Mouse (Mus musculus): Measurements from ENCODE around the gene Abcb8.

Abcb8 gene

DNA sequence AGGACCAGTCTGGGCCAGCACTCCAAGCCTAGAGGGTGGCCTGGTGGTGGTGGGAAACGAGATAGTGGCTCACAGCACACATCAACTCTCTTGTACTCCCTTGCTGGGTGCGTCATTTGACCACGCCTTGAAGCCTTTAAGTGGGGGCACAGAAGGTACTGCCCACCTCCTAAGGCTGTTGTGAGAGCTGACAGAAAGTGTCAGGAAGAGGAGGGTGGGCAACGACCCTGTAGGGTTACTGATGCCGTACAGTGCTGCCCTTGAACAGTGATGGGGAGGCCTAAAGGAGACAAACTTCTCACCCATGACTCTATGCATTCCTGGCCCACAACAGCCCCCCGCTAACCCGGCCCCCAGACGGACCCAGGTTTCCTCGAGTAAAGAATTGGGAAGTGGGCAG lies 27.0 kb upstream of the Abcb8 start:
- DNase-seq (ENCODE audit: low read depth, low spot score), result no peak

DNA sequence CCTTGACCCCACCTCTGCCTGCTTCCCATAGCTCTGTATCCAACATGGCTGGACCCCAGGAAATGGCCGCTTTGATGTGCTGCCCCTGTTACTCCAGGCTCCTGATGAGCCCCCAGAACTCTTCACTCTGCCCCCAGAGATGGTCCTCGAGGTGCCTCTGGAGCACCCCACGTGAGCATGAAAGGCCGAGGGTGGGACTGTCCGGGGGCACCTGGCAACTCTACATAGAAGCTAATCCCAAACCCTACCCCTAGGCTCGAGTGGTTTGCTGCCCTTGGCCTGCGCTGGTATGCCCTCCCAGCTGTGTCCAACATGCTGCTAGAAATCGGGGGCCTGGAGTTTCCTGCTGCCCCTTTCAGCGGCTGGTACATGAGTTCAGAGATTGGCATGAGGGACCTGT lies 23.7 kb upstream of the Abcb8 start:
- no peak for DNase-seq (ENCODE audit: low read depth, low spot score)

DNA sequence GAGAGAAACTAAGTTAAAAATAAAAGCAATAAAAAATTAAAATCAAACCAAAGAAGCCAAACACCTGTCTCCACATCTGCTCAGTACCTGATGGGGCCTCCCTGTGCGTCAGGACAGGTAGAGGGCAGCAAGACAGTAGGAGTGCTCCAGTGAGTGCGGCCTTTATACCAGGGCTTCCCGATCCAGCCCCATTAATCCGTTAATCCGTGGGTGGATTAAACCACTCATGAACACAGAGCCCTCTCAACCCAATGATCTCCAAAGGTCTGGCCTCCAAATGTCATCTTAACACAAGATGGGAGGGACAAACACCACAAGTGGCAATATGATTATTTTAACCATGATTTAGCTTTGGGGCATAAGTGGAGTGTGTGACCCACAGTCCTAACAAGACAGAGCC lies 19.7 kb upstream of the Abcb8 start:
- DNase-seq (ENCODE audit: low read depth, low spot score), result no peak

DNA sequence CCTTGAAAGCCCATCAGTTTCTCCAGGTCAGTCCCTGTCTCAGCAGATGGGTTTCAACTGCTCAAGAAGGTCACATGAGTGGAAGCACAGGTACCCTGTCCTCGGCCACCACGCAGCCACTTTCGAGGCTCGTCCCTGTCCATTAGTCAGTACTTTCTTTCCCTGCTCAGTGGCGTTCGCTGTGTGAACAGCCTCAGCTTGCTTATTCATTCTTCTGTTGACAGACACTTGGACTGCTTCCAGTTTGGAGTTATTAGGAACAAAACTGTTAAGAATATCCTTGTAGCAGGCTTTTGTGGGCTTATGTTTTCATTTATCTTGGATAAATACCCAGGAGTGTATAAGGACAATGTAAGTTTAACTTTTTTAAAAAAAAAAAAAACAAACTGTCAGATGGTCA lies 19.2 kb upstream of the Abcb8 start:
- DNase-seq (ENCODE audit: low read depth, low spot score), result no peak

DNA sequence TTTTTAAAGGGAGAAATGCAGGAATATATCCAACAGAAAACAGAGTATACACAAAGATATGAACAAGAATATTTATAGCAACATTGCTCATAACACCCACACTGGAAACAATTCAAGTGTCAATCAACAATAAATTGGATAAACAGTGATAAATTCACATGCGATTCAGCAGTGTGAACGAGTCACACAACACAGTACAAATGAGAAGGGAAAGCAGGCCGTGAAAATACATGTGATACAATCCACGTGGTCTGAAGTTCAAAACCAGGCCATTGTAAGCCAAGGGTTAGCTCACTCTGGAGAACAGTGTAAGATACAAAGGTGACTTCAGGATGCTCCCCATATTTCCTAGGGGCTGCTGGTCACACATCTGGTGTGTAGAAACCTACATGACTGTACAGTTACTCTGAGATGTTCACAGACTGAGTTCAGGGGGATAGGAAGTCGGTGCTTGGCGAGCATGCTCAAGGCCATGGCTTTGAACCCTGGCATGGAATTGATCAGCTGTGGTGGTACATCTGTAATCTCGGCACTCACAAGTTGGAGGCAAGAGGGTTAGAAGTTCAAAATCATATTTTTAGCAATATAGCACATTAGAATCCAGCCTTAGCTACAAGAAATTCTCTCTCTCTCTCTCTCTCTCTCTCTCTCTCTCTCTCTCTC lies 18.7 kb upstream of the Abcb8 start:
- DNase-seq (ENCODE audit: low read depth, low spot score), result no peak

DNA sequence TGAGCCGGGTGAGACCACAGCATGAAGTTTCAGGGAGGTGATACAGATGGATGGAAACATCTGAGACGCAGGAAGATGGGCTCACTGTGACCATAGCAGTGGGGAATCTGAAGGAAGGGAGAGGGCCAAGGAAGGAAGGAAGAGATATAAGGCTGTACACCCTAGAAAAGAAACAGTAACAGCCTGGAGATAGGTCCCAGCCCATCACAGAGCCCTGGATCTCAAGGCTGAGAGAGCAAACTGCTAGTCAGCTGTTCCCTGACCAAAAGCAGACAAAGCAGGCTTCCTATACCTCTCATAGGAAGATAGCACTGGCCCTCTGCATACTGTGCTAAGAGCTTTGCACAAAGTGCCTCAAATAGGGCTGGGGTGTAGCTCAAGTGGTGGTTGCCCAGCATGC lies 14.8 kb upstream of the Abcb8 start:
- DNase-seq (ENCODE audit: low read depth, low spot score), result no peak

DNA sequence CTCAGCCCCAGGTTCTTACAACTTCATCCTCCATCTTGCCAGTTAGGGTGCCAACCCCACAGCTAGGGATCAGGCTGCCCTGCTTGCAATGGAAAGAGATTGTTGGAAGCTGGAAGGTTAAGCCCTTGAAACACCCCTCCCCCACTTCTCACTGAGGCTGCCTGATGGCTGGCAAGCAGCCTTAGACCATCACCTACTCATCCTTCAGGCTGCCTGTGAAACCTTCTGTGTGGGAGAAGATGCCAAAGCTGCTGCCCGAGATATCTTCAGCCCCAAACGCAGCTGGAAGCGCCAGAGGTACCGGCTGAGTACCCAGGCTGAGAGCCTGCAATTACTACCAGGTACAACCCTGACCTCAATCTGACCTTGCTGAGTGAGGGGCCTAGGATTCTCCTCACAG lies 14.0 kb upstream of the Abcb8 start:
- no peak for DNase-seq (ENCODE audit: low read depth, low spot score)

DNA sequence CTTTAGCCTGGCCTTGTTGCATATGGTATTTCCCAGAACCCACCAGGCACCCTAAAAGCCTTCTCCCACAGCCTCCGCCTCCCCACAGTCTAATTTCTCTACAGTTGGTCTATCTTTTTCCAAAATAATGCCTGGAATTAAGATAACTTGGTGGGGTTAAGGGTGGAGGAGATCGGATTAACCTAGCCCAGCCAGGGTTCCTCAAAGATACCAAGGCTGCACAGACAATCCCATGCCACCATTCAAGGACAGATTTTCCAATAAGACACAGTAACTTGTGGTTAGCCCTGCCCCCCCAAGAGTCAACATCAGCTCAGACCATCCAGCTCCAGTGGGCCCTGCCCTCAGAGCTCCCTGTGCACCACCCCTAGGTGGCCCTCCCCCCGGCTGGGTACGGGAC lies 13.0 kb upstream of the Abcb8 start:
- DNase-seq (ENCODE audit: low read depth, low spot score), result no peak

DNA sequence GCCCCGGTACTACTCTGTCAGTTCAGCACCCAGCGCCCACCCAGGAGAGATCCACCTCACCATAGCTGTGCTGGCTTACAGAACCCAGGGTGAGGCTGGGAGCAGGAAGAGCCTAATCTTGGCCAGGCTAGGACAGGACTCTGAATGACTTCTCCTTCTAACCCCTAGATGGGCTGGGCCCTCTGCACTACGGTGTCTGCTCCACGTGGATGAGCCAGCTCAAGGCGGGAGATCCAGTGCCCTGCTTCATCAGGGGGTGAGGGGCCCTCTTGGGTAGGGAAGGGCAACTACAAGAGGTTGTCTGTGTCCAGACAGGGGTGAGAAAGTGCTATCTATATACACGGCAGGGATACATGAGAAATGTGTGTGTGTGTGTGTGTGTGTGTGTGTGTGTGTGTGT lies 12.0 kb upstream of the Abcb8 start:
- no peak for DNase-seq (ENCODE audit: low read depth, low spot score)

DNA sequence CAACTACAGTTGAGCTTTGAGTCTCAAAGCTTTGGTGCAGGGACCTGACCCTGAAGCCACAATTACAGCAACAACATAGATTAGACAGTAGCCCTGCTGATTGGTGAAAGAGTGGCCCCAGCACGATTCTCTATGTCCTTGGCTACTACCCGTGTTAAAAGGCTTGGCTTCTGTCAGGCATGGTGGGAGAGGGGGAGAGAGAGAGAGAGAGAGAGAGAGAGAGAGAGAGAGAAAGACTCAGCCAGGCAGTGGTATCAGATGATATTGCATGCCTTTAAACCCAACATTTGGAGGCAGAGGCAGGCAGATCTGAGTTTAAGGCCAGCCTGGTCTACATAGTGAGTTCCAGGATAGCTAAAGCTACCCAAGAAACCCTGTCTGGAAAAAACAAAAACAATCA lies 11.5 kb upstream of the Abcb8 start:
- DNase-seq (ENCODE audit: low read depth, low spot score), result no peak

DNA sequence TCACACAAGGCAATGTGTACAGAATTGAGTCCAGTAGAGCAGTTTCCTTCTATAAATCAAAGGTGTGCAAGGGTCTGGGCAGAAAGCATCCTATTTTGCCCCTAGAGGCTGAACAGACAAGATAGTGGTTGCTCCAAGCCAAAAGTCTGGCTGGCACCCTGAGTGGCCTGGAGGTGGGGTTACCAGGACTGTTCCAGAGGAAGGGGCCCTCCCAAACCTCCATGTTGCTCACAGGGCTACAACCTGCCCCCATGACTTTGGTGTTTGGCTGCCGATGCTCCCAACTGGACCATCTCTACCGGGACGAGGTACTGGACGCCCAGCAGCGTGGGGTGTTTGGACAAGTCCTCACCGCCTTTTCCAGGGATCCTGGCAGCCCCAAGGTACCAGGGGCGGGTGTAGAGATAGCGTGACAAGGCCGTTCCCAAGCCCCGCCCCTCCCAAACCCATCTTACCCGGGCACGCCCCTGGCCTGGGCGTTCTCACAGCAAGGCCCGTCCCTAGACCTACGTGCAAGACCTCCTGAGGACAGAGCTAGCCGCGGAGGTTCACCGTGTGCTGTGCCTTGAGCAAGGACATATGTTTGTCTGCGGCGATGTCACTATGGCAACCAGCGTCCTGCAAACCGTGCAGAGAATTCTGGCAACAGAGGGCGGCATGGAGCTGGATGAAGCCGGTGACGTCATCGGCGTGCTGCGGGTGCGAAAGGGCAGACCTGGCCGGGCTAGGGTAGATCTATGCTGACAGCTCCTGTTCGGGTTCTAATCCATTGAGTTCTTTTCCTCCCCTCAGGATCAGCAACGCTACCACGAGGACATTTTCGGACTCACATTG lies 10.2 kb upstream of the Abcb8 start:
- DNase-seq (ENCODE audit: low read depth, low spot score), result peak; percentile 96

DNA sequence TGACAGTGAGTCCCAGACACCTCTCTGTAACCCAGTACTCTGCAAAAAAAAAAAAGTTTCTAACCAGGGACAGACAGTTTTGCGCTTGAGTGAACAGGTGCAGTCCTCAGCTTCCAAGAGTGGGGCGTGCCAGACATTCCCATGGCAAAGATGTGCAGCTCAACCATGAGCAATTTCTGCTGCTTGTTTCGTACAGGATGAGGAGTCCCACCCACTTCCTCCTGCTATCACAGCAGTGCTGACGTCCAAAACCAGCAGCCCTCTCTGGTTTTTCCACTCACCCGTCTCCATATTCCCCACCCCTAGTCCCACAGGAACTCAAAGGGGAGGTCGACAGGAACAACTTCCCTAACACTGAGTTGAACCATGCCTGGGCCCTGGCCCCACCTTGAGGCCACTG lies 9.1 kb upstream of the Abcb8 start:
- DNase-seq (ENCODE audit: low read depth, low spot score), result no peak

DNA sequence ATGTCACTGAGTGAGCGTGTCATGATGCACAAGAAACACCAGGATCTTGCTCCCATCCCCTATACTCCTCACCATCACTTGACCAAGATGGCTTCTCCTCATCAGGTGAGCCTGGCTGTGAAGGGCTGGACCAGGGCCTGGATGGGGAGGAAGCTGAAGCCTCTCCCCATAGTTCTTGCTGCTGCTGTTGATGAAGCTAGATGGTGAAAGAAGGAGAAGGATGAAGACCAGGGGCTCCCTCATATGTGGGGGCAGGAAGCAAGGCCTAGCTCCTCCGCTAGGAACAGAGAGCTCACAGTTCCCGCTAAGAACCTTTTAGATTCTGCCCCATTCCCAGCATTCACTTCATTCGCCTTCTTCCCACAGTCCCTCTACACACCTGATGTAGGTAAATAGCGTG lies 8.1 kb upstream of the Abcb8 start:
- no peak for DNase-seq (ENCODE audit: low read depth, low spot score)

DNA sequence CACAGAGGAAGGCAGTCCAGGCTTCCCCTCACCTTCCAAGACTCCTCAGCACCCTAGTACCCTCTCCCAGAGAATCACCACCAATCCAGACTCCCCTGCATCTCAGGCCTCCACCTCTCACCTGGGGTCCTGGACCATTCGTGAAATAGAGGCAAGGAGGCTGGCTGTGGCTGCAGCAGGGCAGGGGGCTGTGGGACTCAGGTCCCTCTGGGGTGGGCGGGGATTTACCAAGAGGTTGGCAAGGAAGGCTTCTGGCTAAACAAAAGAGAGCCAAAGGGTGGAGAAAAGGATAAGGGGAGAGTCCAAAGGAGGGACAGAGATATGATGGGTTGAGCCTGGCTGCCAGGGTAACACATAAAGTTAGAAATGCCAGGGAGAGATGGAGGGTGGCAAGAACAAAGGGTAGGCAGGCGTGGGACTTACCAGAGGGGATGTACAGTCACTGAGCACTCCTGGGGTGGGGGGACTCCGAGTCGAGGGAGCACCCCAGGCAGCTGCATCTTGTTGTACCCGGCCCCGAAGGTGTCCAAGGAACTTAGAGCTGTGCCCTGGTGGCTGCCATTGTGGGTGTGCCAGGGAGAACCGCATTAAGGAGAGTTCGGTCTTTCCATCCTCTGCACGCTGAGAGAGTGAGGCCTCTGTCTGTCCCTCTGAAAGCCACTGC lies 7.4 kb upstream of the Abcb8 start:
- no peak for DNase-seq (ENCODE audit: low read depth, low spot score)

DNA sequence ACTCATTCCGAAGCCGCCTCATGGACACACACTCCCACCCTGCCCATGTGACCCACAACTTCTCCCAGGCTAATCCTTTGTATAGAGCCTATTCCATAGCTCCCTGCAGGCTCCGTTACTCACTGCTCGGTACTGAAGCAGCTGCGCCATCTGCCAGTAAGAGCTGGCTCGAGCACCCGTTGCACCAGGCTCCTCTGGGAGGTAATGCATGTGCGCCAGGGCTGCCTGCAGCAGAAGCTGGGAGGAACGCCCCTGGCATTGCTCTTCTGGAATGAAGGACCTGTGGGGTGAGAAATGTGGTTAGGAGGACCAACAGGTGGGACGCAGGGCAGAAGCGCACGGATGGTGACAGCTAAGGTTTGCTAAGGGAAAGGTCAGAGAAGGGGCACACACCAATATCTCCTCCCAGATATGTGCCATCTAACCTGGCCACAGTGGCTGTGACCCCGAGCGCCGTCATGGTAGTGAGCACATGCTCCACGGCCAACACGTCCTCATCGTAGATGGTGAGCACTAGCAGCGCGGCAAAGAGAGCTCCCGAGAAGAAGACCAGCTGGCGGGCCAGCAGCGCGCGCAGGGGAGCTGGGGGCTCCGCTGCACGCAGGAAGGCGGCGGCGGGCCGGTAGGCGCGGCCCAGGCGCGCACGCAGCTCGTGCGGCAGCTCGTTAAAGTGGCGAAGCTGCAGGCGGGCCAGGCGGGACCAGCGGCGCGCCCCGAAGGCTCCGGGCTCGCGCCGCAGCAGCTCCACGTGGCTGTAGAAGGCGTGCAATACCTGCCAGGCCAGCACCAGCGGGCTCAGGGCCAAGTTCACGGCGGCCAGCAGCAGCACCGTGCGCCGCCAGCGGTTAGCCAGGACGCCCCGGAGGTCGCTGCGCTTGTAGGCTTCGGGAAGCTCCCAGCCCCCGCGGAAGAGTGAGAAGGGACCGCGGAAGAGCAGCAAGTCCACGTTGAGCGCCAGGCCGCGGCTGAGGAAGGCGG lies 5.9 kb upstream of the Abcb8 start:
- no peak for DNase-seq (ENCODE audit: low read depth, low spot score)

DNA sequence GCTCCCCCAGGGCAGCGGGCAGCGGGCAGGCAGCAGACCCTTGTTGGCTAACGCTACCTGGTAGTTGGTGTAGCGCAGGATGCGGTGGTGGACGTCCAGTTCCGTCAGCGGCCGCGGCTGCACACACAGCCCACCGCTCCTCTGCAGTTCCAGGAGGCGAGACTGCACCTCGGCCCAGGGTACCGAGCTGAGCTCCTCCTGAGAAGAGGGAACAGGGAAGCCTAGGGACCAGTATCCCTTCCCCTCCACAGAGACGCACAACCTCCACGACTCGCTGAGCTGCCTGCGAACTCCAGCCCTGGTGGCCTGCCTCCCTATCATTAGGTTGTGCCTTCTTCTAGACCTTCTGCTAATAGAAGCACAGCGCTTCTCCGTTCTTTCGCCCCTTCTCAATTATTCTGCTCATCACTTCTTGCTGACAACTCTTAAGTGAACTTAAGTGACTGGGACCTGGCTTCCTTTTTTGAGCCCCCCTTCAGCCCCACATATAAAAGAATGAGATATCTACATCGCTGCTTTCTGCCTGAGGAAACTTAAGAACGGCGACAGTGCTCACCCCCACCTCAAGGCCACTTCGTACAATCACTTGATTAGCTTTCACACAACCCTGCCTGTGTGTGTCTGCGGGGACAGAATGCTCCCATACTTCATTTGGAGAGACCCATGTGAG lies 5.1 kb upstream of the Abcb8 start:
- no peak for DNase-seq (ENCODE audit: low read depth, low spot score)

DNA sequence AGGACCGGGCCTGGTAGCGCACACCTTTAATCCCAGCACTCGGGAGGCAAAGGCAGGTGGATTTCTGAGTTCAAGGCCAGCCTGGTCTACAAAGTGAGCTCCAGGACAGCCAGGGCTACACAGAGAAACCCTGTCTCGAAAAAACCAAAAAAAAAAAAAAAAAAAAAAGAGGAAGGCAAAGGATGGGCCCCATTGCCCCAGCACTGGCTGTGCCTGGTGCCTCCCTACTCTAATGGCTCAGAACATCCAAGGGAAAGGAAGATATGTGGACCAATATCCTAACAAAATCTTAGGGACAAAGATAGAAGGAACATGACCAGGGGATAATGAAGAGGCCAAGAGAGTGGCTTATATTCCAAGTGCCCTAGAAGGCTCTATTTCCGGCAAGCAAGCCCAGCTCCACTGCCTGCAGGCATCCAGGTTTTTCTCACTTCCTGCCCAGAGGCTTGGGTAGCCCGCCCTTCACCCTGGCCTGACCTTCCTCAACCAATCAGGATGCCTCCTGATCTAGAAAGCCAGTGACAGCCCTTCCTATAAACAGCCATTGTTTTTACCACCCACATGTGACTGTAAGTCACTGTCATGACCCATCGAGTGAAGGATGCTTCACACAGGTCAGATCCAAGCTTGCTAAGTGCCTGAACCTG lies 4.3 kb upstream of the Abcb8 start:
- DNase-seq (ENCODE audit: low read depth, low spot score), result no peak

DNA sequence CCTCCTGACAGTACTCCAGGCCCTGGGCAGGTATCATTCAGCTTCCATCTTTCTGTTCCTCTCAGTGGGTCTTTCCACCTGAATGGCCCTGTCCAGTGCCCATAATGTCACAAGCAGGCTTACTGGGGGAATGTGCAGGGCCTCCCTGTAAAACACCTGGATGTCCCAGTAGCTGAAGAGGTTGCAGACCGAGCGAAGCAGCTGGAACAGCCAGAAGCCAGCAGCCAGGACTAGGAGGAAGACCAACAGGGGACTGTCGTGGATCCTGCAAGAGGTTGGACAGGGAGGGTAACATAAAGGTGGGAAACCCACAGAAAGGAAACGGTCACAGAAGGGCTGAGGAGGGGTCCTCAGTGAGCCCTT lies 3.8 kb upstream of the Abcb8 start:
- no peak for DNase-seq (ENCODE audit: low read depth, low spot score)

DNA sequence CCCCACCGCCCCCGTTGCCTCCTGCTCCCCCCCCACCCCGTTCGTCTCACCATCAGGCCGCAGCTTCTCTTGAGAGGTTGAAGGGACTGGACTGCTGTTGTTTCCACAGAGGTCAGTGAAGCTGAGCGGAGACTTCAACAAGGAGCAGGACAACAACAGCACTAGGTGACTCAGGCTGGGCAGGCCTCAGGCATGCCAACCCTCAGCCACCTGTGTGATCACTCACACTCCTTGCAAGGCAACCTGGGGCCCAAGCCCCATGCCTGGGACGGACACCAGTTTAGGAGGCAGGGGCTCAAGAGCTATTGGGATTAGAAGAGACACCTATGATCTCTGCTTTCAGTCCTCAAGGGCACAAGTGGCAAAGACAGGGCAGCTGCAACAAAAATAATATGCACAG lies 1.6 kb upstream of the Abcb8 start, which contains the start of gene Atg9b:
Gene Atg9b (minus strand): TSS at position 280 of the 400 bp plus-strand sequence.
- no peak for DNase-seq (ENCODE audit: low read depth, low spot score)

DNA sequence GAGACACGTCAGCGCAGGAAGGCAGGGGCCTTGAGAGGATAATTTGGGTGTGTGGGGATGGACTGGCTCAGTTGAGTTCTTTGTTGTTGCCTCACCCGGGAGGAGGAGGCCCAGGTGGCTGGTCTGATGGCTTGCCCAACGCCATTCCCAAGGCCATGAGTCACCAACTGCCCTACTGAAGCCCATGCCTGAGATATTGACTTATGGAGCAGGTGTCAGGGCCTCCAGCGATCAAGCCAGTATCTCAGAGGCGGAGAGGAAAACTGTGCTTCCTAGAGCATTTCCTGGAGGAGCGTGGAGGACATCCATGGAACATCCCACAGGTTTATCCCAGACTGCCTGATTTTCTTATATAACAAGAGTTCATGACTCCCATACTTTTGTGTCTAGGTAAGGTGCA lies 739 bp upstream of the Abcb8 start:
- DNase-seq (ENCODE audit: low read depth, low spot score), result no peak

Data from WW6 (cell line).